Mouse (Mus musculus) CH12.LX (cell line): ENCODE measurements around the gene Cnksr3. TPM values are rescaled to one million over a fixed set of nuclear protein-coding genes. Genes with fewer than 3 reads are reported as not detected.

Experiments
- DNase-seq: peaks from one replicate; pipeline ENCODE4 v3.0.0-alpha.2; 2013; ENCODE audit errors: extremely low read depth
- H3K27ac ChIP-seq: 2 replicates; pipeline ENCODE4 v1.5.1; 2012; ENCODE audit warnings: low read depth, mild to moderate bottlenecking, control low read depth, moderate library complexity; ENCODE audit not compliant: insufficient read depth
- H3K27me3 ChIP-seq: replicated peaks from 2 replicates; pipeline ENCODE3; 2012; ENCODE audit warnings: inconsistent platforms
- H3K36me3 ChIP-seq, 2 experiments: replicated peaks in 1 of 2; 2 replicates each; pipeline versions ENCODE3 to v1.6.1; 2012; ENCODE audit warnings: inconsistent platforms in 1 of 2, low read length in 1 of 2, mild to moderate bottlenecking in 1 of 2, mixed read lengths in 1 of 2, moderate library complexity in 1 of 2; ENCODE audit not compliant: control insufficient read depth in 1 of 2, insufficient read depth in 1 of 2
- H3K4me1 ChIP-seq, 2 experiments: 2 replicates each; pipeline ENCODE4 v1.6.1; 2012; ENCODE audit warnings: inconsistent platforms in 1 of 2, moderate library complexity in 1 of 2; ENCODE audit not compliant: insufficient read depth in 2 of 2, control insufficient read depth in 1 of 2
- H3K4me2 ChIP-seq: 2 replicates; pipeline ENCODE4 v1.6.1; 2012; ENCODE audit warnings: low read depth, mild to moderate bottlenecking, control low read depth; ENCODE audit not compliant: poor library complexity, insufficient read depth, severe bottlenecking
- H3K4me3 ChIP-seq, 3 experiments: fragments of 150-350 bp in 1 of 3; sonication (generic) in 1 of 3; replicated peaks in 1 of 3; 2 replicates each; pipeline versions ENCODE3 to v1.5.1; 2011 to 2012; ENCODE audit warnings: low read depth in 2 of 3, low read length in 2 of 3, mild to moderate bottlenecking in 2 of 3, moderate library complexity in 2 of 3, control low read depth in 1 of 3, improper control_type of control experiment in 1 of 3, inconsistent platforms in 1 of 3, mixed read lengths in 1 of 3; ENCODE audit not compliant: poor library complexity in 1 of 3
- H3K79me2 ChIP-seq: replicated peaks from 2 replicates; pipeline ENCODE4 v1.6.1; 2012; ENCODE audit warnings: mild to moderate bottlenecking, moderate library complexity; ENCODE audit not compliant: control insufficient read depth, poor library complexity, insufficient read depth, severe bottlenecking; ENCODE audit errors: extremely low read depth
- H3K9ac ChIP-seq: 2 replicates; pipeline ENCODE4 v1.6.1; 2012; ENCODE audit warnings: low read depth, mild to moderate bottlenecking, control low read depth, moderate library complexity; ENCODE audit not compliant: insufficient read depth
- H3K9me3 ChIP-seq: replicated peaks from 2 replicates; pipeline ENCODE3; 2012; ENCODE audit warnings: low read length, inconsistent platforms, mixed read lengths
- BHLHE40 ChIP-seq: IDR thresholded peaks from 2 replicates; pipeline ENCODE4 v1.6.1; 2011; ENCODE audit warnings: mild to moderate bottlenecking, low read depth, low read length, improper control_type of control experiment
- E2F4 ChIP-seq: IDR thresholded peaks from 2 replicates; pipeline ENCODE4 v1.6.1; 2011; ENCODE audit warnings: low read depth, low read length, improper control_type of control experiment; ENCODE audit not compliant: insufficient replicate concordance
- EP300 ChIP-seq: IDR thresholded peaks from 2 replicates; pipeline ENCODE4 v1.6.1; 2011; ENCODE audit warnings: low read length, improper control_type of control experiment
- IRF4 ChIP-seq: IDR thresholded peaks from 2 replicates; pipeline ENCODE4 v1.6.1; 2014; ENCODE audit warnings: low read depth, mild to moderate bottlenecking, inconsistent platforms, low read length, improper control_type of control experiment
- JUND ChIP-seq: conservative IDR thresholded peaks from 2 replicates; pipeline ENCODE4 v1.6.1; 2011; ENCODE audit warnings: low read depth, low read length, improper control_type of control experiment
- KAT2A ChIP-seq: IDR thresholded peaks from 2 replicates; pipeline ENCODE4 v1.6.1; 2012; ENCODE audit warnings: low read length, improper control_type of control experiment, inconsistent platforms; ENCODE audit not compliant: insufficient replicate concordance
- MAZ ChIP-seq: IDR thresholded peaks from 2 replicates; pipeline ENCODE4 v1.6.1; 2012; ENCODE audit warnings: low read depth, mild to moderate bottlenecking, inconsistent platforms, low read length, improper control_type of control experiment, moderate library complexity
- MEF2A ChIP-seq: IDR thresholded peaks from 2 replicates; pipeline ENCODE4 v1.6.1; 2014; ENCODE audit warnings: low read depth, mild to moderate bottlenecking, inconsistent platforms, low read length, improper control_type of control experiment, borderline replicate concordance
- NRF1 ChIP-seq: IDR thresholded peaks from 2 replicates; pipeline ENCODE4 v1.6.1; 2014; ENCODE audit warnings: low read depth, mild to moderate bottlenecking, inconsistent platforms, low read length, improper control_type of control experiment, moderate library complexity
- POLR2A ChIP-seq: IDR thresholded peaks from 2 replicates; pipeline ENCODE4 v1.6.1; 2011; ENCODE audit warnings: low read depth, mild to moderate bottlenecking, improper control_type of control experiment, low read length
- RCOR1 ChIP-seq: conservative IDR thresholded peaks from 2 replicates; pipeline ENCODE4 v1.6.1; 2012; ENCODE audit warnings: low read depth, mild to moderate bottlenecking, inconsistent platforms, low read length, improper control_type of control experiment
- SIN3A ChIP-seq: IDR thresholded peaks from 2 replicates; pipeline ENCODE4 v1.6.1; 2012; ENCODE audit warnings: low read length, improper control_type of control experiment, inconsistent platforms
- SMC3 ChIP-seq: IDR thresholded peaks from 2 replicates; pipeline ENCODE4 v1.6.1; 2011; ENCODE audit warnings: low read depth, low read length, improper control_type of control experiment
- UBTF ChIP-seq: IDR thresholded peaks from 2 replicates; pipeline ENCODE4 v1.6.1; 2012; ENCODE audit warnings: low read depth, mild to moderate bottlenecking, inconsistent platforms, low read length, improper control_type of control experiment, moderate library complexity
- ZKSCAN1 ChIP-seq: IDR thresholded peaks from 2 replicates; pipeline ENCODE4 v1.6.1; 2012; ENCODE audit warnings: low read depth, inconsistent platforms, low read length, improper control_type of control experiment, borderline replicate concordance
- ZNF384 ChIP-seq: IDR thresholded peaks from 2 replicates; pipeline ENCODE4 v1.6.1; 2012; ENCODE audit warnings: low read depth, low read length, improper control_type of control experiment, inconsistent platforms
- dilution Hi-C: fragments of 300-500 bp; cut with MboI; formaldehyde crosslinking; loops from 2 replicates; pipeline ENCODE4 v1.14.3; 2020; ENCODE audit warnings: low sequenced_read_pairs; ENCODE audit not compliant: extremely low pct_unique_long_range_greater_than_20kb, extremely low pct_ligation_motif_present
- in situ Hi-C: fragments of 300-500 bp; cut with MboI; formaldehyde crosslinking; loops from 3 replicates; pipeline ENCODE4 v1.14.3; 2019; ENCODE audit warnings: low sequenced_read_pairs, low pct_ligation_motif_present, low pct_unique_long_range_greater_than_20kb, mixed read lengths
- polyA plus RNA-seq: library from polyadenylated mRNA; unstranded; fragments of >175 nt; gene quantifications from 2 replicates; pipeline ENCODE4 v1.2.1, GENCODE M21; 2012; ENCODE audit warnings: low read depth; ENCODE audit not compliant: insufficient read length
- total RNA-seq, 2 experiments: library from RNA; depleted of rRNA; stranded (reverse); fragments of 300-350 nt in 1 of 2; fragments of >200 nt in 1 of 2; gene quantifications; 2 replicates each; pipeline ENCODE4 v1.2.3; 2012 to 2014

Cnksr3 gene
- total and polyA plus RNA-seq, 3 experiments, result 0.72 to 3.9 (median 2.9) TPM

DNA sequence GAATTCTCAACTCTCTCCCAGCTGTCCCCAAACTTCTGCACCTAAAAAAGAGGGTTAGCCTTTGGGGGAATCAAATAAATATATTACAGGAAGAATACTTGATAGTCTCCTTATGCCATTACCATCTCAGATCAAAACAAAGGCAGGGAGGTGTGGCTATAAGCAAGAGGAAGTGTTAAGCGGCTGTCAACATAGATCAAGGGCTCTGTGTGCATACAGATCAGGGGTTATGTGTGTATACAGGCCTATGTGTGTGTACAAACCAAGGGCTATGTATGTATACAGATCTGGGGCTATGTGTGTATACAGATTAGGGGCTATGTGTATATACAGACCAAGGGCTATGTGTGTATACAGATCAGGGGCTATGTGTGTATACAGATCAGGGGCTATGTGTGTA, 38.9 kb downstream of the Cnksr3 start:
- Histone ChIP-seq H3K27me3 (no peaks in the 10 kb centered on the region), H3K4me1 (peaks cover 2 to 15% of the 10 kb centered on the region in 2 experiments; a peak in 3 of 4 replicates), H3K36me3 (no peaks in the 10 kb centered on the region), H3K4me3 (no peak overlapping the region), H3K27ac (no peak overlapping the region), H3K9me3 (no peaks in the 10 kb centered on the region), H3K79me2 (no peaks in the 10 kb centered on the region), H3K9ac (no peak overlapping the region), H3K4me2 (no peak overlapping the region)
- no peak for TF ChIP-seq UBTF
- TF ChIP-seq ZNF384, result no peak
- dilution Hi-C loops (no loop called here), in situ Hi-C loops (no loop called here)
- DNase-seq, result no peak

DNA sequence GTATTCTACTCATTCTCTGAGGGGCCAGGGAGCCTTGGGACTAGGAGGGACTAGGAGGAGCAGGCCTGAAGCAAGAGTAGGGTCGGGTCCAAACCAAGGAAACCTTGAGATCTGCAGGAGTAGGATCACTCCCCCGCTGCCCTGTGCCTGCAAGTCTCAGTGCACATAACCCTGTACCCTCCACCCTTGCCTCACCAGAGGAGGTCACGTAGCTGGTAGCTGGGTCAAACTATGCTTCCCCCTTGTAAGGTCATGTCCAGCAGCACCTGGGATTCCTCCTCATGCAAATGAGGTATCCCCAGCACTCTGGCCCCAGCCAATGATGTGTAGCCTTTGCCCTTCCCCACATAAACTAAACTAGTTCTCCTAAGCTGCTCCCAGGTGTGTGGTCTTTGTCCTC, 41.6 kb downstream of the Cnksr3 start:
- no peaks in the 10 kb centered on the region for H3K79me2 ChIP-seq
- TF ChIP-seq BHLHE40, result no peak
- no peak for TF ChIP-seq JUND
- no peak for TF ChIP-seq RCOR1
- TF ChIP-seq UBTF, result no peak
- no peak for TF ChIP-seq SIN3A
- no peak for TF ChIP-seq E2F4
- TF ChIP-seq SMC3, result no peak
- no peak for TF ChIP-seq KAT2A
- no peak for TF ChIP-seq POLR2A
- TF ChIP-seq NRF1, result no peak
- TF ChIP-seq MAZ, result no peak
- TF ChIP-seq EP300, result no peak
- no peak for TF ChIP-seq MEF2A
- no peak for TF ChIP-seq ZKSCAN1
- TF ChIP-seq ZNF384, result no peak
- TF ChIP-seq IRF4, result no peak
- no peaks in the 10 kb centered on the region for H3K9me3 ChIP-seq
- dilution Hi-C loops (no loop called here), in situ Hi-C loops (no loop called here)
- no peak overlapping the region for H3K4me2 ChIP-seq
- H3K27ac ChIP-seq, result no peak overlapping the region
- peaks cover 2 to 15% of the 10 kb centered on the region in 2 experiments; a peak in 3 of 4 replicates for H3K4me1 ChIP-seq
- no peak overlapping the region for H3K4me3 ChIP-seq
- no peaks in the 10 kb centered on the region for H3K27me3 ChIP-seq
- H3K9ac ChIP-seq, result no peak overlapping the region
- no peaks in the 10 kb centered on the region for H3K36me3 ChIP-seq
- no peak for DNase-seq
